Mouse (Mus musculus) urinary bladder, postnatal 4 days (tissue): ENCODE measurements at regions not wholly inside any gene's neighbourhood (a gene's known extent, or its start where the extent isn't known, plus 50 kb on each side); places are given as distances from the start of the nearest gene placed in this dataset.

Source experiments
- DNase-seq, 2 experiments: peaks; one replicate each; pipeline ENCODE4 v3.0.0; 2021 to 2022; ENCODE audit warnings: low spot score in 2 of 2

DNA sequence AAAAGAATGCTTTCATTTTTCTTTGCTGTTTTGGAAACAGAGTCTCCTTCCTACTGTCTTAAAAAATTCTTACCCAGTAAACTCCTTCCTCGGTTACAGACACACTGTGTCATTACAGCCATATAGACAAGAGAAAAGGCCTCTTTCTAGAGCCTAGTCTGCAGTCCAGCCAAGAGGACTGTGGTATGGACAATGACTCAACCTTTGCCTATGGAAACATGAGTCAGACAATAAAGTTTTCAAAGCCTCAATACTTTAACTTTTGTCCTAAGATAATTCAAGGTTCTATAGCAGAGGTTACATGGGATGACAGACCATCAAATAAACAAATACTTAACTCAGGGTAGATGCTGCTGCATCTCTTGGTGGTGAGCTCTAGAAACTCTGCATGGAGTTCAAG is 339.4 kb upstream of the Sox9 start:
- no peak for DNase-seq

- no peak for DNase-seq
Observed at GRCm38 (mm10) chr11:112443890-112444289, 338.1 kb upstream of the Sox9 start.

DNA sequence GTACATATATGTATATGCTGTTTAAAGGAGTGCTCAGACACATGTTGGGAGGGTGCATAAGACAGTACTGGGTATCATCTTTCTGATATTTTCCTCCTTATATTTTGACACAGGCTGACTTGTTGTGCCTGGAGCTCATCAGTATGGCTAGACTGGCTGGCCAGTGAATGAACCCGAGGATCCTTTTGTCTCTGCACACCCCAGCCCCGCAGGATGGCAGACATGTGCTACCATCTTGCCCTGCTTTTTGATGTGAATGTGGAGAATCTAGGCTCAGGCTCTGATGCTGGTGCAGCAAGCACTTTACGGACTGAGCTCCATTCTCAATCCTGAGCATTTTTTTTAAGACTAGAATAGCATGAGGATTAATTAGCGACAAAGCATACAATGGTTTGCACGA is 332.4 kb upstream of the Sox9 start:
- no peak for DNase-seq

- DNase-seq: no peak
Observed at GRCm38 (mm10) chr11:112450227-112450626, 331.8 kb upstream of the Sox9 start.

- no peak for DNase-seq
Observed at GRCm38 (mm10) chr11:112458075-112458474, 323.9 kb upstream of the Sox9 start.

GRCm38 (mm10) chr11:112463121-112463520 is 318.9 kb upstream of the Sox9 start:
- DNase-seq: no peak

GRCm38 (mm10) chr11:112464386-112464785 is 317.6 kb upstream of the Sox9 start:
- DNase-seq: no peak

- no peak for DNase-seq
Observed at GRCm38 (mm10) chr11:112470336-112470735, 311.7 kb upstream of the Sox9 start.

GRCm38 (mm10) chr11:112473237-112473636 is 308.8 kb upstream of the Sox9 start:
- no peak for DNase-seq

- no peak for DNase-seq
Observed at GRCm38 (mm10) chr11:112473681-112474080, 308.3 kb upstream of the Sox9 start.

DNA sequence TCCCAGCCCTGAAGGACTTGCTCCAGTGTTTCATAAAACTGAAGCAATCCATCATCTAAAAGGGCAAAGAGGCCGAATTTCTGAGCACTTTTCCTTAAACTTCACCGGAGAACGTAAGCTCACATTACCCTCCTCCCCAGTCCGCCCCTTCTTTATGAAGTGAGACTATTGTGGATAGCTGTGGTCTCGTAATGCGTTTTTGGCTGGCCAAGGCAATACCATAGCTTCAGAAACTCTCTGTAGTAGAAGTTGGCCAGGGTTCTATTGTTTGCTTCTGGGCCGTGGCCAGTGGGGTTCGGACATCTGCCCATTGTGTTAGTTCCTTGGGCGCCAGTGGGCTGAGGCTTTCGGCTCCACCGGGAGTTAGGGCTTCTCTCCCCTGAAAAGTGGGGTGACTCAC is 301.7 kb upstream of the Sox9 start:
- no peak for DNase-seq

- no peak for DNase-seq
Observed at GRCm38 (mm10) chr11:112501781-112502180, 280.2 kb upstream of the Sox9 start.

DNA sequence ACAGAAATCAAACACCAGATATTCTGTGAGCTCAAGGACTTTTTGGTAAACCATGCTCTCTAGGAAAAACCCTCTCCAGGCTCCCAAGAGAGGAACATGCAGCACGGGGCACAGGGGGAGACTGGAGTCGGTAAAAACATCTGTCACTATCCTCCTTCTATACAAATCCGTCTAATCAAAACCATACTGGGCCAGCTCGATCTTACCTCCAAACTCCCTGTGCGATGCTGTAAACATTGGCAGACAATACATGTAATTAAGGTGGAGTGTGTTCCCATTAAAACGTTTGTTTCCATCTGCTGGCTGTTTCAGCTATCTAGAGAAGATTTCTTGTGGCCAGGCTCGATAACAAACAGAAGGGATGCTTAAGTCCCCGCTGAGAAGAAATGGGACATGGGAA is 262.9 kb upstream of the Sox9 start:
- DNase-seq: no peak

DNA sequence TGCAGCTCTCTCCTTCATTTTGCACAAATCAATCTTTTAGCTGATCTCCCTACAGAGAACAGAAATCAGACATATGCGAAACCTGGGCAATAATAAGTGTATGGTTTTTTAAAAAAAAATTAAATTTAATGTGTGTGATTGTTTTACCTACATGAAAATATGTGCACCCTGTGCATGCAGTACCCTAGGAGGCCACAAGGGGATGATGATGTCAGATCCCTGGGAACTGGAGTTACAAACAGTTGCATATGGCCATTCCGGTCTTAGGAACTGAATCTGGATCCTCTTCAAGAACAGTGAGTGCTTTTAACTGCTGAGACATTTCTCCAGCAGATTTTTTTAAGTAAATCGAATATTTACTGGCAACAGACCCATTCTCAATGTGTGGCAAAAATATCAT is 257.0 kb upstream of the Sox9 start:
- DNase-seq: no peak

DNA sequence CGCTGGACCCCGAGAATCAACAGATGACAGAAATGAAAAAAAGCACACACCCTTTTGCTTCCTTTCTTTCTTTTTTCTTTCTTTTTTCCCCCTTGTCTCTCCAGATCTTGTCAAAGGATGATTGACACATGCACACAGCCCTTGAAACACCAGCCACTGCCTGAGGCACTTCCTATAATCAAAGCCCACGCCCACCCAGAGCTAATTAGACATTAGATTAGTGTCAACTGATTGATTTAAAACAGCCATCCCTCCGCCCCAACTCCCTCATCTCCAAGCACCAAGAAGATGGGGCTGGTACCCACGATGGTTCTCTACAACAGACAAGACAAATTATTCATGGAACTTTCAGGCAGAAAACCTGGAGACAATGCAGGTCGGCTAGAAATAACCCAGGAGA is 239.5 kb upstream of the Sox9 start:
- DNase-seq: no peak

- no peak for DNase-seq
Observed at GRCm38 (mm10) chr11:112543473-112543872, 238.6 kb upstream of the Sox9 start.

- DNase-seq: no peak
Observed at GRCm38 (mm10) chr11:112545231-112546010, 236.6 kb upstream of the Sox9 start.

DNA sequence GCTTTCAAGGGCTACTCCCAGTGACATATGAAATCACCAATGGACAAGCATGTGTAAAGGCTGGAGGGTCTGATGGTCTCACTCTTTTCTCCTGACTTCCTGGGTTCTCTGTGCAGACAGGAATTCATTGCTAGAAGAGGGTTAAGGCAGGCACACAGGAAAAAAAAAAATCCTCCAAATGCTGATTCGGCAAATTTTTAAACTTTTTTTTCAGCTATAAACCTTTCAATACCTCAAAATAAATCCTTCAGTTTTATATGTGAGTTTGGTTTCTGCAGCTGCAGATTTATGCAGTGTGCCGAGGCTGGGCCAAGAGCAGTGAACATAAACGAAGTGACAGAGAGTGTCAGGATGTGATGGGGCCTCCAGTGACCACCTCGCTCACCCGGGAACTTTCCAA is 235.9 kb upstream of the Sox9 start:
- DNase-seq: no peak

- DNase-seq: no peak
Observed at GRCm38 (mm10) chr11:112552838-112553237, 229.2 kb upstream of the Sox9 start.

DNA sequence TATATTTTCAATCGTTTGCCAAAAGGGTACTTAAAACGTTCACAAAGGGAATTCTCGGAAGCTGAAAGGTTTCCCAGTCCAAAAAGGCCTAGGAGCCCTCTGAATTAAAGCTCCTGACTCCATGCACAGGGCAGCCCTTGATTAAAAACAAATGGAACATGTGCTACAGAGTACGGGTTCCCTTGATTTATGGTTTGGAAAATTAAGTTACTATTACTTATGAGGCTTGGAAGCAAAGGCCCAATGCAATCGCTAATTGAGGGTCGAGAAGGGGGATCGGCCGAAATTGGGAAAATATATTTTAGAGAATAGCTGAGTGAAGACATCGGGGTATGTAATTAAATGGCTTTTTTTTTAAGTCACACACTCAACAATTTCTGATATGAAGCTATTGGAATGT is 219.0 kb upstream of the Sox9 start:
- DNase-seq: no peak

GRCm38 (mm10) chr11:112564706-112565215 is 217.3 kb upstream of the Sox9 start:
- no peak for DNase-seq

GRCm38 (mm10) chr11:112566071-112566470 is 216.0 kb upstream of the Sox9 start:
- DNase-seq: no peak

DNA sequence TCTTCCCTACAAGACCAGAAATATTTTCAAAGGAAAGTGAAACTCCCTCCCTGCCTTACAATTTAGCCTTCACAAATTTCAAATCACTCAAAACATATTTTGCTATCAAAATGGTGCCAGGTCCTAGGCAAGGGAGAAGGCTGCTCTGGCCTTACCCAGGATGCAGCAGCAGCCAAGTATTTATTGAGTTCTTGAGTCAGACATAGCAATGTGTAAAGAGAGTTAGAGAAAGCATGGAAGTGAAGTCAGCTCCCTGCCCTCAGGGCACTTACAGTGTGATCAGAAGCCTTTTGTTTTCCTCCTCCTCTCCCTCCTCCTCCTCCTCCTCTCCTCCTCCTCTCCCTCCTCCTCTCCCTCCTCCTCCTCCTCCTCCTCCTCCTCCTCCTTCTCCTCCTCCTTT is 194.6 kb upstream of the Sox9 start:
- DNase-seq: no peak

GRCm38 (mm10) chr11:112588088-112588487 is 193.9 kb upstream of the Sox9 start:
- DNase-seq: no peak
